Mouse (Mus musculus) lung, embryonic 16.5 days (tissue): Measurements from ENCODE around the gene Yipf2. TPM values are rescaled to one million over a fixed set of nuclear protein-coding genes. Genes with fewer than 3 reads are reported as not detected.
A peak's percentile ranks its signal among the peaks of the same experiment; 100 is the strongest.
"Not testable (repeated sequence)": the region's sequence is repeated elsewhere in the genome, so short reads cannot be mapped to it uniquely, and the experiment has no call there.

Experiments used
- ATAC-seq: fragments of 200-750 bp; cut with Nextera tagmentation; 2 replicates; pipeline ENCODE4 v1.8.0; 2017; ENCODE audit warnings: low read depth, mild to moderate bottlenecking, moderate library complexity
- H3K27ac ChIP-seq: fragments of 300-500 bp; sonication (generic); 2 replicates; pipeline ENCODE4 v1.5.1; 2014; ENCODE audit warnings: mild to moderate bottlenecking, control low read depth, low read length
- H3K27me3 ChIP-seq: fragments of 300-500 bp; sonication (generic); 2 replicates; pipeline ENCODE4 v1.6.1; 2014; ENCODE audit warnings: low read depth, low read length, mixed read lengths; ENCODE audit not compliant: control insufficient read depth, insufficient read depth
- H3K36me3 ChIP-seq: fragments of 300-500 bp; sonication (generic); 2 replicates; pipeline ENCODE4 v1.6.1; 2014; ENCODE audit warnings: low read length; ENCODE audit not compliant: control insufficient read depth, insufficient read depth
- H3K4me1 ChIP-seq: fragments of 300-500 bp; sonication (generic); replicated peaks from 2 replicates; pipeline ENCODE4 v1.6.1; 2014; ENCODE audit warnings: low read length, mixed read lengths; ENCODE audit not compliant: control insufficient read depth, insufficient read depth
- H3K4me2 ChIP-seq: fragments of 300-500 bp; sonication (generic); 2 replicates; pipeline ENCODE4 v1.6.1; 2014; ENCODE audit warnings: low read depth, low read length, control low read depth
- H3K4me3 ChIP-seq: fragments of 300-500 bp; sonication (generic); 2 replicates; pipeline ENCODE4 v1.5.1; 2014; ENCODE audit warnings: mild to moderate bottlenecking, low read length, control low read depth
- H3K9ac ChIP-seq: fragments of 300-500 bp; sonication (generic); 2 replicates; pipeline ENCODE4 v1.6.1; 2014; ENCODE audit warnings: low read length, control low read depth
- H3K9me3 ChIP-seq: fragments of 300-500 bp; sonication (generic); 2 replicates; pipeline ENCODE4 v1.6.1; 2016; ENCODE audit warnings: low read length; ENCODE audit not compliant: control insufficient read depth
- WGBS: fragments of 180-500 bp; shearing (Covaris S2); extraction: QIAGEN DNeasy Blood & Tissue Kit; methylation state at CpG from one replicate; pipeline ENCODE4 v1.1.7; 2014; 5-methylcytosine and 5-hydroxymethylcytosine counted together
- polyA plus RNA-seq: library from polyadenylated mRNA; unstranded; fragments of >200 nt; fragmentation: Nextera tagmentation; extraction: Ambion mirVana; gene quantifications from 2 replicates; pipeline ENCODE4 v1.2.1, GENCODE M21; 2015

Gene Yipf2
- polyA plus RNA-seq, 1 experiment from 2014 or later, result 30.0 TPM

DNA sequence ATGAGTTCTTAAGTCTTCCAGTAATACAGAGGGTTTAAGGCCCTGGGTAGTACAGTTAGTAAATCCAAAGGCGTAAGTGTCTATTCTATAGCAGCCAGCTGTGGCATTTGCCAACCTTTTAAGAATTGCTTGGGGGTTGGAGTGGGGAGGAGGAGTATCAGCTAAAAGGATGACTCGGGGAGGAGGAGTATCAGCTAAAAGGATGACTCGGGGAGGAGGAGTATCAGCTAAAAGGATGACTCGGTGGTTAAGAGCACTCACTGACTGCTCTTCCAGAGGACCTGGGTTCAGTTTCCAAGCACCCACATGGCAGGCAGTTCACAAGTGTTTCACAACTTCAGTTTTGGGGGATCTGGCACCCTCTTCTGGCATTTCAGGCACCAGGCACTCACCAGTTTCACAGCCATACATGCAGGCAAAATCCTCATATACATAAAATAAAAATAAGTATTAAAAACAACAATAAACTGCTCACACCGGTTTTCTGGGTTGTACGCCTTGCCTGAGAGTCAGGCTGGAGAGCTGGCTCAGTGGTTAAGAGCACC is 37.4 kb downstream of the Yipf2 start:
- no peak overlapping the region for H3K9ac ChIP-seq
- peaks cover 7% of the 10 kb centered on the region for H3K4me1 ChIP-seq
- H3K27ac ChIP-seq, result no peak overlapping the region
- no peak for ATAC-seq
- H3K4me2 ChIP-seq, result no peak overlapping the region
- H3K9me3 ChIP-seq, result no peaks in the 10 kb centered on the region
- no peaks in the 10 kb centered on the region for H3K27me3 ChIP-seq
- peaks cover under 1% of the 10 kb centered on the region; the same call in 1 of the 2 replicates for H3K36me3 ChIP-seq
- H3K4me3 ChIP-seq, result no peak overlapping the region
- 83% methylated on average over 6 of the region's 6 CpGs for WGBS

DNA sequence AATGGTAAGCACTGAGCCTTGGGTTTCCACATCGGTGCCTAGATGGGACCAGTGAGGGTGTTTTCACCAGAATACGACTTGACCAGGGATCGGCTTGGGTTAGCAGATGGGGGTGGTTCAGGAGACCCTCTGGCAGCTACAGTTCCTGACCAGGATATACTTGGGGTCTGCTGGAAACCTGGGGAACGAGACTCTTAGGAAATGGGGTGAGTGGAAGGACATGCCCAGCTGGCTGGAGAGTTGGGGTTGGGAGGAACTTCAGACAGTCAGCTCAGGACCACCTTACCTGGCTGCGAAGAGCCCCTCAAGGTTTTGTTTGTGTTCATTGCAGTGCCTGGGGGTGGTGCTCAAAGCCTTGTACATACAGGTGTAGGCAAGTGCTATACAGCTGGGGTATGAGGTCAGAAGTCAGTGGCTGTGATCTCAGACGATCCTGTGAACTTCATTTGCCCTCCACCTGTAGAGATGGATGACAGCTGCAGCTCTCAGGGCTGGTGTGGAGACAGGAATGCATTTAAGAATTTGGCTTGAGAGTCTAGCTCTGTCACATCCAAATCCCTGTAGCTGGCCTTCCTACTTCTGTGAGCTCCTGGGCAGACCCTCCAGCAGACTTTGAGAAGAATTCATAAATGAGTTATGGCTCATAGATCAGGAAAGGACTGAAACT is 38.9 kb downstream of the Yipf2 start:
- Histone ChIP-seq H3K27ac (no peak overlapping the region), H3K9ac (no peak overlapping the region), H3K4me2 (no peak overlapping the region), H3K27me3 (no peaks in the 10 kb centered on the region), H3K36me3 (peaks cover 6% of the 10 kb centered on the region; the same call in 1 of the 2 replicates), H3K4me3 (no peak overlapping the region), H3K9me3 (no peaks in the 10 kb centered on the region), H3K4me1 (peaks cover 8% of the 10 kb centered on the region)
- ATAC-seq, result no peak
- WGBS, result 78% methylated on average over 6 of the region's 6 CpGs

DNA sequence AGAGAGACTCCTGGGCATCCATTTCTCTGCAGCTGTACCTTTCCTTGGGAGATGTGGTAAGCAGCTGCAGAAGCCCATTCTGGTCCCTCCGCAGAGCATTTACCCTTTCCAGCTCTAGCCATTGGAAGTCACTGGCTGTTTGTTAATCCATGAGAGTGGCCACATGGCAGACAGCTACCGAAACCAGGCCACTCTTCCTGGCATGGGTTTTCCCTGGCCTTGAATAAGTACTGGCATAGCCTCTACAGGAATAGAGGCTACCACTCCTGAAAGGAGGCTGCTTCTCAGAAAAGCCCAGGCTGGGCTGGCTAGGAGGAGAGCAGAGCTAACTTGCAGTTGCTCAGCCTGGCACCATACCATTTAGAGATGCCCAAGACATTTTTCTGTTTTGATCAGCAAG is 41.6 kb downstream of the Yipf2 start:
- Histone ChIP-seq H3K9me3 (no peaks in the 10 kb centered on the region), H3K4me3 (no peak overlapping the region), H3K27ac (no peak overlapping the region), H3K4me2 (no peak overlapping the region), H3K9ac (no peak overlapping the region), H3K27me3 (no peaks in the 10 kb centered on the region), H3K36me3 (peaks cover 6% of the 10 kb centered on the region; the same call in 1 of the 2 replicates), H3K4me1 (peaks cover 11% of the 10 kb centered on the region)
- 95% methylated on average over 2 of the region's 2 CpGs for WGBS
- no peak for ATAC-seq

DNA sequence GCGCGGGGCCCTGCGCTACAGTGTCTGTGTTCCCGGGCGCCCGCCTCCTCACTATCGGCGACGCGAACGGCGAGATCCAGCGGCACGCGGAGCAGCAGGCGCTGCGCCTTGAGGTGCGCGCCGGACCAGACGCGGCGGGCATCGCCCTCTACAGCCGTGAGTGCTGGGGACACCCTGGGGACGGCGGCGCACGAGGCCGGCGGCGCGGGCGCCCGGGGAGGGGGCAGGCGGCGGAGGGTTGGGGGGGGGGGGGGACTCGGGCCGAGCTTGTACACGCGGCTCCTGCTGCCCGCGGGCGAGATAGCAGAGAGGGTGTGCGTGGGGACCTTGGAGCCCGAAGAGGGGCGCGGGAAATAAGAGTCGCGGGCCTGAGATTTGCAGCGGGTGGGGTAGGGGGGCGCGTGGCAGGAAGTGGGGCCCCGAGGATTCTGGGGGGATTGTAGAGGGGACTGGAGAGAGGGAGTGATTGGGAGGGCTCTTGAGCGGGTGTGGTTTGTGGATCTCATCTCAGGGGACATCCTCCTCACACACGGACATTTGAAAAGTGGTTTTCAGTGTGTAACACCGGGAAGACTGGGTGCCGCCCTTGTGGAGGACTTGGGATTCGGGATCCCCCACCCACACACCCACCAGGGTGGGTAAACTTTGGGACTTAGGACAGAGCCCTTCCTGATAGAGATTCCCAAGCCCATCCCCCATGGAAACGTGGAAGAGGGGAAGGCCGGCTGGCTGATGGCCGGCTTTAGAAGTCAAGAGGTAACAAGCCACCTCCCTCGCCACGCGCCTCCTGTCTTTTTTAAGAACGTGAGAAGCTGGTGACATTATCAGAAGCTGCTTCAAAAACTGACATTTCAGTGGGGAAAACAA is 45.3 kb downstream of the Yipf2 start:
- Histone ChIP-seq H3K4me3 (peak overlapping the region; percentile 84), H3K27ac (peak overlapping the region; percentile 97), H3K4me2 (peak overlapping the region; percentile 90), H3K4me1 (peaks cover 20% of the 10 kb centered on the region), H3K36me3 (peaks cover 6% of the 10 kb centered on the region; the same call in 1 of the 2 replicates), H3K9ac (peak overlapping the region; percentile 96), H3K9me3 (no peaks in the 10 kb centered on the region), H3K27me3 (no peaks in the 10 kb centered on the region)
- under 1% methylated on average over 39 of the region's 66 CpGs for WGBS
- peak; percentile 21 for ATAC-seq

DNA sequence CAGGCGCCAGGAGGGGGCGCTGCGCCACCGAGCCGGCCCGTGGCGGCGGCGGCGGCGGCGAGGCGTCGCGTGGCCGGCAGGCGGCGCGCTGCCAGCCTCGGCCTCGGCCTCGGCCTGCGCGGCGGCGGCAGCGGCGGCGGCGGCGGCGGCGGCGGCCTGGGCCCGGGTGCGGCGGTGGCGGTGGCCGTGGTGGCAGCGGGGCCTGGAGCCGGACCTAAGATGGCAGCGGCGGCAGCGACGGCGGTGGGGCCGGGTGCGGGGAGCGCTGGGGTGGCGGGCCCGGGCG is 45.9 kb downstream of the Yipf2 start, which contains the start of gene Carm1:
TSS of gene Carm1 (plus strand) at position 106 of the 286 bp plus-strand sequence.
- no peak for ATAC-seq
- H3K27me3 ChIP-seq, result no peaks in the 10 kb centered on the region
- peak within 1 kb of the TSS; percentile 96 for H3K9ac ChIP-seq
- peaks cover 6% of the 10 kb centered on the region; the same call in 1 of the 2 replicates for H3K36me3 ChIP-seq
- peak within 1 kb of the TSS; percentile 97 for H3K27ac ChIP-seq
- WGBS, result 0% methylated on average over 14 of the region's 52 CpGs
- H3K4me1 ChIP-seq, result peaks cover 20% of the 10 kb centered on the region
- no peaks in the 10 kb centered on the region for H3K9me3 ChIP-seq
- H3K4me2 ChIP-seq, result peak within 1 kb of the TSS; percentile 90
- H3K4me3 ChIP-seq, result peak within 1 kb of the TSS; percentile 84

GRCm38 (mm10) chr9:21545916-21546788 is 46.5 kb downstream of the Yipf2 start:
- under 1% methylated on average over 66 of the region's 67 CpGs for WGBS

DNA sequence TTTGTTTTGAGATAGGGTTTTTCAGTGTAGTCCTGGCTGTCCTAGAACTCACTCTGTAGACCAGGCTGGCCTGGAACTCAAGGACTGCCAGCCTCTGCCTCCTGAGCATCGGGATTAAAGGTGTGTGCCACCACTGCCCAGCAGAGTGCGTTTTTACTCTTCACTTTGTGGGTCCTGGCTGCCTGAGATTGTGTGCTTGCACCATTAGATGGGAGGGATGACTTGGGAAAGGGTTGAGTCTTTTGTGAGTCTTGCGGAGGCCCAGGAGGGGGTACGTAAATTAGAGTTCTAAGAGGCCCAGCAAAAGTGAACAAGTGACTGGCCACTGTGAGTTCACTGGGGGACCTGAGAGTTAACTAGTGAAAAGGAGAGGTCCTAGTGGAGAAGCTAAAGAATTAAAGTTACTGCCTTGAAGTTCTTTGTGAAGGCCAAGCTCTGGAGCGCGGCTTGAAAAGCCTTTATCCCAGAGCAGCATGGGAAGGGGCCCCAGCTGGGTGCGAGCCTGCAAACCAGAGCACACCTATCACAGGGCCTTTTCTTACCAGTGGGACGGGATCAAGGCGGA is 47.2 kb downstream of the Yipf2 start:
- H3K36me3 ChIP-seq, result peaks cover 6% of the 10 kb centered on the region; the same call in 1 of the 2 replicates
- H3K27ac ChIP-seq, result peak overlapping the region; percentile 97
- peaks cover 20% of the 10 kb centered on the region for H3K4me1 ChIP-seq
- 8% methylated on average over 9 of the region's 9 CpGs for WGBS
- H3K9me3 ChIP-seq, result no peaks in the 10 kb centered on the region
- H3K9ac ChIP-seq, result peak overlapping the region; percentile 73
- H3K4me3 ChIP-seq, result peak overlapping the region; percentile 84
- peak; percentile 65 for ATAC-seq
- peak overlapping the region; percentile 60 for H3K4me2 ChIP-seq
- H3K27me3 ChIP-seq, result no peaks in the 10 kb centered on the region

More at GRCm38 (mm10) chr9:21545916-21546788, 46.5 kb downstream of the Yipf2 start:
- Histone ChIP-seq H3K4me2 (peak overlapping the region; percentile 60), H3K4me3 (peak overlapping the region; percentile 84), H3K4me1 (peaks cover 20% of the 10 kb centered on the region), H3K27me3 (no peaks in the 10 kb centered on the region), H3K9ac (peak overlapping the region; percentile 73), H3K9me3 (no peaks in the 10 kb centered on the region), H3K36me3 (peaks cover 6% of the 10 kb centered on the region; the same call in 1 of the 2 replicates), H3K27ac (peak overlapping the region; percentile 97)
- peak; percentile 94 for ATAC-seq

- H3K9ac ChIP-seq, H3K4me1 ChIP-seq, ATAC-seq, H3K4me3 ChIP-seq, H3K9me3 ChIP-seq, H3K36me3 ChIP-seq, H3K27me3 ChIP-seq, H3K4me2 ChIP-seq, H3K27ac ChIP-seq: not testable (repeated sequence)
- 82% methylated on average over 2 of the region's 2 CpGs for WGBS
Measured at GRCm38 (mm10) chr9:21542001-21542400, 50.6 kb downstream of the Yipf2 start.
